Mouse (Mus musculus) layer of hippocampus, postnatal 25 days (tissue): ENCODE measurements at regions not wholly inside any gene's neighbourhood (a gene's known extent, or its start where the extent isn't known, plus 50 kb on each side); places are given as distances from the start of the nearest gene placed in this dataset.
"Not testable (repeated sequence)": the region's sequence is repeated elsewhere in the genome, so short reads cannot be mapped to it uniquely, and the experiment has no call there.

Experiments used
- DNase-seq, 2 experiments: peaks; one replicate each; pipeline ENCODE4 v3.0.0; 2022; ENCODE audit warnings: mixed read lengths in 2 of 2, low spot score in 1 of 2; ENCODE audit errors: extremely low spot score in 1 of 2

- DNase-seq: no peak
Observed at GRCm38 (mm10) chr5:100309807-100310165, 106.2 kb downstream of the Sec31a start.

DNA sequence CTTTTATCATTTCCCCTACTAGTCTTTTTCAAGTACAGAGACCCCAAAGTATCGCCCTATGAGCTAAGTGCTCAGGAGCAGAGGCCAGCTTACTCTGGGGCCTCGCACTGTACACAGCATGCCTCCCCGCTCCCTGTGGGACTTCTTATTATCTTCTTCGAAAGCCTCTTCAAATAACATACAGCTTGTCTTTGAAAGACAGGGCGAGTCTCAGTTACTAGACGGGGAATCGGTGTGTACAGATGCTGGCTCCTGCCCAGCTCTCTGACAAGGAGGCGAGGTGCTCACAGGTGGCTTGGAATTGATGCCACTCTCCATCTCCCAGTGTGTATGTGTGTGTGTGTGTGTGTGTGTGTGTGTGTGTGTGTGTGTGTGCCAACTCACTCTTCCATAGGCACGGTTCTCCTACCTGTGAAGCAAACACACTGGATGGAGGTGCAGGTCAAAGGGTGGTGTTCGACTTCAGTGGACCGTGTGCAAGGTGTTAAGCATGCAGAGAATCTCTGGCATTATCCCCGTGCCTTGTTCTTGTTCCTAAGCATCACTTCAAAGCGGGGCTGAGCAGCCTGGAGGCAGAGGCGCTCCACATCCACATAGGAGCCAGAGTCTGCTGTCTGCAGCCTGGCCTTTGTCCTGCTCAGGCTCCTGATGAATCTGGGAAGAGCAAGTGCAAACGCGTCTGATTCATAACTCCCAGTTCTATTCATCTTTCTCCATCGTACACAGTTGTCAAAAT is 106.8 kb downstream of the Sec31a start:
- DNase-seq: no peak

DNA sequence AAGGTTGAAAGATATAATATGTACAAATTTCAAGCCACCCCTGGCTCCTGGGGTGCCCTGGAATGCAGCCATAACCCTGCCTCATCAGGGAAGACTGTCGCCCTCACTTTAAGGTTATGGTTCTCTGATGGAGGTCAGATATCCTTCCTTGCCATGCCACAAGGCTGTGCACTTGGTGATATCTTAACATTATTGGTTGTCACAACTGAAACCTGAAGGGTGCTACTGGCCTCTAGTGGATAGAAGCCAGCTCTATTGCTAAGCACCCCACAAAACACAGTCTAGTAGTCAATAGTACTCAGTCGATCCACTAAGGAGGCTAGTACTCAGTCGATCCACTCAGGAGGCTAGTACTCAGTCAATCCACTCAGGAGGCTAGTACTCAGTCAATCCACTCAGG is 111.6 kb downstream of the Sec31a start:
- DNase-seq: no peak

GRCm38 (mm10) chr5:100302068-100302775 is 113.8 kb downstream of the Sec31a start:
- no peak for DNase-seq

- DNase-seq: no peak
Observed at GRCm38 (mm10) chr5:100299141-100299540, 116.9 kb downstream of the Sec31a start.

GRCm38 (mm10) chr5:100294189-100294588 is 121.8 kb downstream of the Sec31a start:
- no peak for DNase-seq

GRCm38 (mm10) chr5:100280215-100280614 is 120.6 kb upstream of the Tmem150c start:
- no peak for DNase-seq

- DNase-seq: no peak
Observed at GRCm38 (mm10) chr5:100279474-100279873, 119.9 kb upstream of the Tmem150c start.

- no peak for DNase-seq
Observed at GRCm38 (mm10) chr5:100274674-100275073, 115.1 kb upstream of the Tmem150c start.

DNA sequence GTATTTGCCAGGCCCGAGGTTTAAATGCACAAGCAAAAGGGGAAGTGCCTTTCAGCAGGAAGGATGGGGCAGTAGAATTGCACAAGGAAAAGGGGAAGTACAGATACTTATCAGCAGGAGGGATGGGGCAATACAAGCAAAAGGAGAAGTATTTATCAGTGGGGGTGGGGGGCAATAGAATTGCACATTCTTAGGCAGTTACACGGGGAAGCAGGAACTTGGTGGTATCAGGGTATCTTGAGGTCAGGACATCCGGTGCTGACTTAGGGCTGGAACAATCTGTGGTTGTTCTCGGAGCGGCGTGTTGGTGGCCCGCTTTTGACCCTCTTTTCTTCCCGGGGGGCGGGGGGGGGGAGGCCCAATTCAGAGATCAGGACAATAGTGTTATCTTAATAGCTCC is 112.4 kb upstream of the Tmem150c start:
- not testable (repeated sequence) for DNase-seq

- DNase-seq: no peak
Observed at GRCm38 (mm10) chr5:100270841-100271686, 111.5 kb upstream of the Tmem150c start.

- DNase-seq: no peak
Observed at GRCm38 (mm10) chr5:100268111-100268878, 108.7 kb upstream of the Tmem150c start.

GRCm38 (mm10) chr5:100266671-100267510 is 107.3 kb upstream of the Tmem150c start:
- DNase-seq: no peak

DNA sequence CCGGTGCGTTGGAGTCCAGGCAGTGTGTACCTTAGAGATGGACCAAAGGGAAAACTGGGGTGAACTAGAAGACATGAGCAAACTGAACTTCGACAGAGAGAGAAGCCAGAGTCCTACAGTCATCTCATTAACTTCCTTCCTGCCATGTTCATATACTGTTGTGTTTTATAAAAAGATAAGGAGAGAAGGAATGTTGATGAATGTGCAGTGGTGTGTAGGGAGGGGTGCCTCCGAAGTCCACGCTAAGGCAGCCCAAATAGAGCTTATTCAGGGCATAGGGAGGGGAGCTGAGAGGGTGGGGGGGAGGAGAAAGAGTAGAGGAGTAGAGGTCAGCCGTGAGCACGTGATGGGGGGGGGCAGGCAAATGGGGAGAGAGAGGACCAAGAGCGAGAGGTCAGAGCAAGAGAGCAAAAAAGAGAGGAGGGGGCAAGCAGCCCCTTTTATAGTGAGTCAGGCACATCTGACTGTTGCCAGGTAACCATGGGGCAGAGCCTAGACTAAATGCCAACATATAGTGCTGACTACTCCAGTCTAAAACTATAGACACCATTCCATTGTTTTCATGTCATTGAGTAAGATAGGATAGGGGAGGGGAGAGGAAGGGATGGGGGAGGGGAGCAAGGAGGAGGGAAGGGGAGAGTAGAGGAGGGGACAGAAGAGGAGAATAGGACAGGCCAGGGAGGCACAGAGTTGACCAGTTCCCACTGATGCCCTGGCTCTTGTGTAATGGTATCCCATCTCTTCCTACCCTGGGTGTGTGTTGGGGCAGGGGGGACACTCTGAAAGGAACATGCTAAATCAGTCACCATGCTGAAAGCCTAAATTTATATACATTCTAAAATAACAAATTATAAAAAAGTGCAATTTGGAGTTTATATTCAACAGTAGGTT is 100.4 kb upstream of the Tmem150c start:
- DNase-seq: no peak

- DNase-seq: no peak
Observed at GRCm38 (mm10) chr5:100258952-100259710, 99.5 kb upstream of the Tmem150c start.

DNA sequence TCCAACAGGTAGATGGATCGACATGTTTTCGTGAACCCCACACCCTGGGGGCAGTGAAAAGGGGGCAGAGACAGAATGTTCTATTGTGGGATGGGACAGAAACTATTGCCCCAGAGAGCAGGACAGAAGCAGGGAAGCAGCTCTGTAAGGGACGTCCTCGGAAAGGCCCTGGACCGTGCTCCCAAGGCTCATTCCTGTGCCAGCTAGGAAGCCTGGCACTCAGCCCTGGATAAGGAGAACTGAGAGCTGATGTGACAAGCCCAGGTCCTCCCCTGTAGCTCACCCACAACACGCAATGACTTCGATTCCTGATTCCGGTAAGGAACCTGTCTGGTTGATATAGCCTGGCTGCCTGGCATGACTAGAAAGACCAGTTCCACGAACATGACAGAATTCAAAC is 95.7 kb upstream of the Tmem150c start:
- DNase-seq: no peak

- DNase-seq: no peak
Observed at GRCm38 (mm10) chr5:100252036-100252435, 92.4 kb upstream of the Tmem150c start.

DNA sequence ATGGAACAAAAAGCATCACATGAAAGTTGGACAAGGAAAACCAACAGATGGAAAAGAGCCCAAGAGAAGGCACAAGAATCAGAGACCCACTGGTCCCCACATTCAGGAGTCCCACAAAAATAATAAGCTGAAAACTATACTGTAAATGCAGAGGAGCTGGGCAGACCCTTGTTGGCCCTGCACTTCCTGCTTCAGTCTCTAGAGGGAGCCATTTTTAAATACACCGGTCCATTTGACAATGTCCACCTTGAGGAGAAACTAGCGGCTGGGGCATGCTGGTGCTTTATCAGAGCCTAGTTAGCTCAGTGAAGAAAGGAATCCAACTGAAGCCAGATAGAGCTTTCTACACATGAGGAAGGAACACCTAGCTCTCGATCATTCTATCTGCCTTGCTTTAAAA is 90.1 kb upstream of the Tmem150c start:
- no peak for DNase-seq
